Mouse (Mus musculus) adrenal gland, adult 18-20 months (tissue): ENCODE measurements at regions not wholly inside any gene's neighbourhood (a gene's known extent, or its start where the extent isn't known, plus 50 kb on each side); places are given as distances from the start of the nearest gene placed in this dataset.

ENCODE experiments used
- DNase-seq, 2 experiments: peaks; one replicate each; pipeline ENCODE4 v3.0.0; 2021 to 2022; ENCODE audit warnings: low spot score in 2 of 2

DNA sequence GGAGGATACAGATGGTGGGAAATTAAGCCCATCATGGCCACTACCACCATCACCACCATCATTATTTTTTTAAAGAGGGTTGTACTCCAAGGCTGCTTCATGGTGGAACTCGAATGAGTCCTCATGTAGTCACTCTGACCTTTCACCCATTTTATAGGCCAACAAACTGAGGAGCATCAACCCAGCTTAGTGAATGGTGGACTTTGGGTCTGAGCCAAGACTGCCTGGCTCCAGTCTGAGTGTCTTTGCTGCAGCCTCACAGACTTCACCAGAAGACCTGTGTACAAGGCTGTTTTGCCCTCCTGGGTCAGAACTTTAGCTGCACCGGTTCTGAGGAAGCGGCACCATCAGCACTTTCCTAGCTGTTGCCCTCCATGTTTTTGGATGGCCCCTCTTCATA lies 184.4 kb downstream of the Emx2 start:
- DNase-seq, result no peak

GRCm38 (mm10) chr19:59646231-59646630 lies 188.1 kb downstream of the Emx2 start:
- no peak for DNase-seq

GRCm38 (mm10) chr19:59646656-59647055 lies 188.5 kb downstream of the Emx2 start:
- DNase-seq, result no peak

DNA sequence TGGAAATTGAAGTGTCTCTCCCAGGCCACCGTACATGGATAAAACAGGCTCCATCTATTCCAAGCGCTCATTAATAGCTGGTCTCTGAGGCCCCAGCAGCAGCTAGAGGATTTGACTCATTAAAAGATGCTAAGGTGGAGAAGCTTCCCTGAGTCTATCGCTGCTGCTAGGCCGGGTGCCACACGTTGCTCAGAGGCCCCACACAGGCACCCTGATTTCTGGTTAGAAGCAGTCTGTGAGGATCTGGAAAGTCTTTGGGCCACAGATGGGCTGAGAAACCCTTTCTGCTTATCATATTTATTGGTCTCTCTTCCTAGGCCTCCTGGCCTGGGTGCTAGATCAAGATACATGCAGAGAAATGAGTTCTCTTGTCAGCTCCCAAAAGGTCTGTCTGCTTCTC lies 191.2 kb downstream of the Emx2 start:
- DNase-seq, result no peak

DNA sequence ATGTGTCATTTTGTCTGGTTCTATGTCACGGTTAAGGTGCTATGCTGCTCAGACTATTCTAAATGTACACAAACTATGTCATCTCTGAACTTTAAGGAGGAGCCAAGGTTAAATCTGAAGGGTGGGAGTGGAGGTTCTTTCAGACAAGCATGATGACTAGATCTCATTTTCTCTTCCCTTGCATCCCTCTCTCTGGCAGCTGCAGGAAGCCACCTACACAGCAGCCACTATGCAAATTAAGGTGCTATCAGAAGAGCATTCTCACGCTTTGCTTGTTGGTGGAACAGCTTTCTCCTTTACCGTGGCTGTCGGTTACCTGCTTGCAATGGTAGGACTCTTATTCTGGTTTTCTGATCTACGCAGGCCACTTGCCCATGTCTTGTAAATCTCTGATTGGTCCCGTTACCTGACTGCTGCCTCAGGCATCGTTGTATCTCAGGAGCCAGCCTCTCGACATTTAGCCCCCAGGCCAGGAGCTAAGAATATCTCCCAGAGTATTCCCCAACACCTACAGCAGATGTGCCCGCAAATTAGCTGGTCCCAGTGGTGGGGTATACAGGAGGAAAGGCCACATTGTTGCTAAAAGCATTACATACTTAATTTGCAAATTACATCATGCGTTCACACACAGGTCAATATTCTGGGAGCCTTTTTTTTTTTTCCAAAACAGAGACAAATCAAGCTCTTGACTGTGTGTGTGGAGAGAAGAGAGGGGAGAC lies 192.6 kb downstream of the Emx2 start:
- DNase-seq, result no peak

- DNase-seq, result no peak
Observed at GRCm38 (mm10) chr19:59653631-59654367, 195.6 kb downstream of the Emx2 start.

DNA sequence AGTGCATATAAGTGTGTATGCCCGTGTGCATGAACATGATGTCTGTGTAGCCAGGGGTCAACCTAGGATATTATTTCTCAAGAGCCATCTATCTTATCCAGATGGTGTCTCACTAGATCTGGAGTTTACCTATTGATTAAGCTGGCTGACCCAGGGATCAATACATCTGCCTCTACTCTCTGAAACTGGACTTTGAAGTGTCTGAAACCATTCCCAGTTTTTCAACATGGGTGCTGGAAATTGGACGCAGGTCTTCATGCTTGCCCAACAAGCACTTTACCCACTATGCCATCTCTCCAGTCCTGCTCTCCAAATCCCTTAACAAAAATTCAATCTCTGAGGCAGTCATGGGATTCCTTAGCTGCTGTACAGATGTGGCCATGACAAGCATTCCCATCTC lies 197.1 kb downstream of the Emx2 start:
- DNase-seq, result no peak

DNA sequence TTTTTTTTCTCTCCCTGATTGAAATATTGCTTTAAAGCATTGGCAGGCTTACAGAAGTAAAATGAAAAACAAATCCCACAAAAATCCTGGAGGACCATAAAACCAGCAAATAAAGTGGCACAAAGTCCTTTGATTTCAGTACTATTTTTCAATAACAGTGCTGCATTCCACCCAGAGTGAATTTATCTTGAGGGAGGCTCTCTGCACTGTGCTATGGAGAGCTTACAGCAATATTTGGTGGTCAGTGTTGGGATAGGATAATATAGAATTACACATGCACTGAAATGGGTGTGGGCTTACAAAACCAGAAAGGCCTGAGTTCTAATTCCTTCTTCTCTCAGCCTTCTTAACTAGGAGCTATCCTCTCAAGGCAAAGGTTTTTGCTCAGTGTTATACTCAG lies 211.6 kb downstream of the Emx2 start:
- DNase-seq, result no peak

DNA sequence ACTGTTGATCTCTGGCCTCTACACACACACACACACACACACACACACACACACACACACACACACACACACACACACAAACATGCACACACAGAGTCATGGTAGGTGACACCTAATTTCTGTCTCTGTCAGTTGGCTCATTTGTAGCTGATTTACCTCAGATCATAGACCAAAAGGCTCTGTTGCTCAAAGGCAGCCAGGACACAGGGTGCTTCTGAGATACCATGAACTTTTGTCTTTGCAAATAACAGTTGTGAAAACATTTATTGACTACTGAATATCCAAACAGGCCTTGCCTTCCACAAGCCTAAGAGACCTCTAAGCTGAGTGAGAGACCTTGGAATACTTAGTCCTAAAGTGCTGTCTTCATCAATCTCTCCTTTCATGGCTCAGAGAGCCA lies 215.4 kb downstream of the Emx2 start:
- DNase-seq, result no peak

GRCm38 (mm10) chr19:59679191-59679590 lies 221.0 kb downstream of the Emx2 start:
- DNase-seq, result no peak

DNA sequence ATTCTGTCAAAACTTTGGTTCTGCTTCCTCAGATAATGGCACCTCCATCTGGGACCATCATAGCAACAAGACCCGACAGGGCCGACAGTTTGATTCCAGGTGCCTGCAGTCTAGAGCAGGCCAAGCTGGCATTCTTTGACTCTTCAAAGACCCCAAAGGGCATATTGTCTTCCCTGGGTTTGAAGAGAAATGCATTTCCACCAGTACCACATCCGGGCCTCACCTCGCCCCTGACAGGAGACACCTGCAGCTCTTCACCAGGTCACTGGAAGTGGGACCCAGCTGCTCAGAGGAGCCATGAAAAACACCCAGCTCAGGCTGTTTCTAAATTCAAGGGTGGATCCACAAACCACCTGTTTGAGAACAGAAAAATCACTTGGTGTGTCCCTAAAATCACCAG lies 222.2 kb downstream of the Emx2 start:
- no peak for DNase-seq

GRCm38 (mm10) chr19:59684292-59684691 lies 226.1 kb downstream of the Emx2 start:
- no peak for DNase-seq

DNA sequence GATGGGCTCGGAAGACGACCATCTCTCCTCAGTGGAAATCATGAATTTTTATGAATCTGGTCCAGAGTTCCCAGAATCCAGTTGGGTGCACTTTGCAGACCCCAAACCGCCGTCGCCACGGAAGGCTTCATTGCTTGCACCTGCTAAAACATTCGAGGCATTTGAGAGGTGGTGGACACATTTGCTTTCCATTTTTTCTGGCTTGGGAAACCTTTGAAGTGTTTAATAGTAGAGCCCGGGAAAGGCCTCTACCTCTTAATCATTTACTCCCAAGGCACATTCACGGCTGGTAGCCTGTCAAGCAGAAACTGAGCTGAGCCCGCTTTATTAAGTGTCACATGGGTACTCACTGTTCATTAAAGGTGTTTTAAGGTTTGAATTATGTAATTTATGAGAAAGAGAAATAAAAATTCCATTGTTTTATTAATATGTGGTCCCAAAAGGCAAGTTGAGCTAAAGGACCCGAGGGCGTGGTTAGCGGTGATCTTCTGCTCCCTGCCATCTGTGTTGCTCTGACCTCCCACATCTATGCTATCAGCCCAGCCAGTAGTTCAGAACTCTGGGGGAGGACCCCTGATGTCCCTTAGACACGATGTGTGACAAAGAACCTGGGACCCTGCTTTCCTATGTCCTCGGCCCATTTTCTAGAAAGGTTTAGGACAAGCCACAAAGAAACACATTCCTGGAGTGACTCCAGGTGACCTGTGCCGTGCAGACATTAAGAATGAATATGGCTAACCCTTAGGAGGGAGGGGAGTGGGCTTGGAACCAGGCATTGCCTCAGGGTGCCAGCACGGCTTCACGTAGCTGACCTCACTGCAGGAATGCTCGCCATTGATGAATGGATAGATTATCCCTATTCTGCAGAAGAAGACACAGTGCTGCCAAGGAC lies 227.9 kb downstream of the Emx2 start:
- DNase-seq, result no peak

GRCm38 (mm10) chr19:59687206-59687605 lies 229.0 kb downstream of the Emx2 start:
- DNase-seq, result no peak

DNA sequence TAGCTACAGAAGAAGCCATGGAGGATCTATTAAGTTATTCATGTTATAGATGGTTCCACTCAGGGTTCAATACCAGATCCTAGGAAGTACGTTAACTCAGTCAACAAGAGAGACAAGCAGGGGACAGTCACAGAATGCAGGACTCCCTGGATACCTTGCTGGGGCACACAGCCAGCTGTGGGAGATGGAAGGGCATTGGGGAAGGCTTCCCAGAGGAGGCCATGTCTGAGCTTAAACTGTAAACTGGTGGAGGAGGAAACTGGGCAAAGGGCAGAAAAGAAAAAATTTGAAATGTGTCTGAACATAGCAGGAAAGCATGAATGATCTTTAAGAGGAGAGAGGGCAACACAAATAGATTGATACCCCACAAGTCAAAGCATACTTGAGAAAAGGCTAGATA lies 229.5 kb downstream of the Emx2 start:
- DNase-seq, result no peak

- DNase-seq, result no peak
Observed at GRCm38 (mm10) chr19:59691541-59692096, 233.4 kb downstream of the Emx2 start.

DNA sequence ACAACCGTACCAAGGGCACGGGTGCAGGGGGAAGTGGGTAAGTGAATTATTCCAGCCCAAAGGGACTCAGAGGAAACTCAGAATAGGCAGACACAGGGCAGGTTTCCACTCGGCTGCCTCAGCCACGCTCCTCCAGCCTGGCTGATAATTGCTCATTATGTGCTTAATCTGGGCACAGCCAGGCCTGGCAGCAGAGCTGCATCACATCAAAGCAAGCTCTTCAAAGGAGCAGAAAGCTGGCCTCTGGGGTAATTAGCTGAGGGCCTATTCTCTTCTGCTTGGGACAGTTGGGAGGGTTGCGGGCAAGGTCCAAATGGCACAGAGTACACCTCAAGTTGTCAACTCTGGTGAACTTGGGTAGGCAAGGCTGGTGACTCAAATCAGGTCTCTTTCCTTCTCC lies 239.5 kb downstream of the Emx2 start:
- DNase-seq, result no peak

DNA sequence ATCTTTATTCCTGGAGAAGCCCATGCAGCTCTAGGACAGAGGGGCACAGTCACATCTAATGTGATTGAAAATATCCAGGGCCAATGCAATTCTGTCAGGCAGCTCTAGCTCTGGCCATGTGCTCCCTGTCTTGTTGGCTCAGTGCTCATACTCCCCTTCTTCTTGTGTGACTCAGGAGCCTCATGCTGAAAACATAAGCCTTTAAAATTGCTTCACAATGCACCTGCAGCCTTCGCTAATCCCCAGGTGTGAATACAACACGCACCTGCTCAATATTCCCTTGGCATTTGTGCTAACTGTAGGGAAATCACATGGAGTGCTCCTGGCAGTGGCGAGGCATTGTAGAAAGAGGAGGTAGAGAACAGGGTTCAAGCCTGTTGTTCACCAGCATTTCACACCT lies 242.0 kb downstream of the Emx2 start:
- no peak for DNase-seq

- no peak for DNase-seq
Observed at GRCm38 (mm10) chr19:59707106-59707505, 236.3 kb downstream of the Rab11fip2 start.

DNA sequence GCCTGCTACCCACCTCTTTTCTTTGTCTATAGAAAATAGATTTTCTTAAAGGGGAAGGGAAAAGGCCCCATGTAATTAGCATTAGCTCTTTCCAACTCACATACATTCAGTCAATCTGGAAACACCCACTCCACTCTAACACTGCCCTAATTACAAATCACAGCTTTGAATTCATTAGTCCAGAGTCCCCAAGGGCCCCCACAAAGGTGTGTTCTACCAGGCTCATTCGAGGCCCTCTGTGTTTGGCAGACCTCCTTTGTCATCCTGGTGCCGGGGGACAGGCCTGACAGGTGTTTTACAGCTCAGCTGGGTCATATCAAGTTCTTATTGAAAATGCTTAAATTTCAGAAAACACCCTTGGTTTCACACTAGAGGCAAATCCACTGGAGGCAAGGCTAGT lies 234.3 kb downstream of the Rab11fip2 start:
- DNase-seq, result no peak

GRCm38 (mm10) chr19:59715086-59715485 lies 228.4 kb downstream of the Rab11fip2 start:
- DNase-seq, result no peak
